Mouse (Mus musculus) ovary, postnatal 36 days (tissue): ENCODE results near the gene Cryba4.
A peak's percentile ranks its signal among the peaks of the same experiment; 100 is the strongest.

ENCODE experiments used
- DNase-seq: peaks from one replicate; pipeline ENCODE4 v3.0.0; 2022; ENCODE audit warnings: low spot score, mixed read lengths

Gene Cryba4

GRCm38 (mm10) chr5:112265515-112265914 is 13.2 kb upstream of the Cryba4 start:
- DNase-seq = no peak

- DNase-seq = no peak
These were observed 12.8 kb upstream of the Cryba4 start for GRCm38 (mm10) chr5:112265110-112265509.

DNA sequence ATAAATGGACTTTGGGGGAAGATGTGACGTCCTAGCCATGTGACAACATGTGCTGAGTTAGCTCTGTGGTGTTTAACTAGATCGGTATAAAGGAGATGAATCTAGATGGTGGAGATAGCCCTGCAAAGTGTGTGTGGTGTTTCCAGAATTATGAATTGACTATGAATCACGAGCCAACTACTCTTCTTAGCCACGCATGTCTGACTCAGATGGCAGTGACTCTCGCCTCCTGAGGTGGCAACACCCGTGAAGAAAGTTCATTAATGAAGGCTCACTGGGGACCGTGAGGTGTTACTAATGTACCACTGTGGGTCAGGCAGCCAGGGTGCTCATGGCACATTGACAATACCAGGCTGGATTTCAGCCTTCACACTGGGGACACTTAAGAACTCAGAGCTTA is 11.8 kb upstream of the Cryba4 start:
- no peak for DNase-seq

DNA sequence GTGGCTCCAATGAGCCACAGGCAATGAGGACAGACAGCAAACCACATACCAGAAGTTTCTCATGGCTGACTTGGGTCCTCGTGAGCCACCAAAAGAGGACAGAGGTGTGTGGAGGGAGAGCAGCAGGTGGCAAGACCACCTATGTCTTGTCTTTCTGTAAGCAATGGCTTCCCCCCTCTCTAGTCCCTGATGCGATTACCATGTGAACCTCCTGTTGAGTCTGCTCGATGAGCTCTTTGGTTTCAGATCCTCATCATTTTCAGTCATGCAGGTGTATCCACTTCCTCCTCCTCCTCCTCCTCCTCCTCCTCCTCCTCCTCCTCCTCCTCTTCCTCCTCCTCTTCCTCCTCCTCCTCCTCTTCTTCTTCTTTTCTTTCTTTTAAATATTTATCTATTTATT is 8.5 kb upstream of the Cryba4 start:
- no peak for DNase-seq

DNA sequence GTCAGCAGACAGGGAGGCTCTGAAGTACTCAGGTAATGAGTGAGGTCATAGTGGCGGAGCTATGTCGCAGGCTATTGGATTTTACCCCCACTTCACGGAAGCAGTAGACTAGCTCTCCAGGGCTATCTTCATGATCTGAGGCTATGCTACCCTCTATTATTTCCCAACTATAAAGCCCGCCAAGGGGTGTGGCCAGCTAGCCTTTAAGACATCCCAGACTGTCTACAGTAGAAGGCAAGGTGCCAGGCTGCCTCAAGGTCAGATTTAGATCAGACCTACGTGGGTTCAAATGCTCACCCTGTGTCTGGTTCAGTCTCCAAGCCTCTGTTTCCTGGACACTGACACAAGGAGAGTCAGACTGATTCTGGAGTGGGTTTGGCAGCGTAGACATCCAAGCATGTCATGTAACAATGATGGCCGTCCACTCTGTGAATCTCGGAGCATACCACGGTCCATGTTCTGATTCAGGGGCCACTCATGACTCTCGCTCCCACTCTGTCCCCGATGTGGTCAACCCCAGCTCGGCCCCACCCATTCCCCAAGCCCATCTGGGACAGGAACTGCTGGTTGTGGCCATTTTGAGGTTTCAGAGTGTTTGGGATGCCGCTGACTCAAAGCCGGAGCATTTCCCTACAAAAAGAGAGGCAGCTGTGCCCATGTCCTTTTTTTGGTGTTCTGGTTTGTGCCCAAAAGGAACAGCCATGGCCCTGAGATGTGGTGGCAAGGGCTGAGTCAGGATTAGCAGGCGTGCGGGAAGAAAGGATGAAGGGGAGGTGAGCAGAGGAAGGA is 7.7 kb upstream of the Cryba4 start:
- DNase-seq = no peak

GRCm38 (mm10) chr5:112257896-112258295 is 5.6 kb upstream of the Cryba4 start:
- no peak for DNase-seq

- no peak for DNase-seq
These were observed 4.1 kb upstream of the Cryba4 start for GRCm38 (mm10) chr5:112256457-112256856.

DNA sequence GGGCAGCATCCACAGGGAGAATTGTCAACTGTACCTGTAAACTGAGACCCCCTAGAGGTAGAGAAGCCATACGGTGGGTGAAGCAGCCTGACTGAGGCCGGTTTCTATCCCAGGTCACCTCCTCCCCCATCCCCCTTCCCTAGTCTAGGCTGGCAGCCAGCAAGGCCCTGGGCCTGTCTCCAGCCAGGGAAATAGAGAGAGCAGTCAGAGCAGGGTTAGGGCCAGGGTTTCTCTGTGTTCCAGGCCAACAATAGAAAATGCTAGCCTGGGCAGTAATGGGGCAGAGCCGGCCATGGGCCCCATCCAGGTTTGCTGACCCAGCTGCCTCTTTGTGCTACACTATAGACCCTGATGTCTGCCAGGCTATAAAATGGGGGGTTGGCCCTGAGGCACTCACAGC is 3.1 kb upstream of the Cryba4 start, which contains the start of gene Crybb1:
Gene Crybb1 (plus strand): TSS at position 390 of the 400 bp plus-strand sequence.
- peak; percentile 73 for DNase-seq

DNA sequence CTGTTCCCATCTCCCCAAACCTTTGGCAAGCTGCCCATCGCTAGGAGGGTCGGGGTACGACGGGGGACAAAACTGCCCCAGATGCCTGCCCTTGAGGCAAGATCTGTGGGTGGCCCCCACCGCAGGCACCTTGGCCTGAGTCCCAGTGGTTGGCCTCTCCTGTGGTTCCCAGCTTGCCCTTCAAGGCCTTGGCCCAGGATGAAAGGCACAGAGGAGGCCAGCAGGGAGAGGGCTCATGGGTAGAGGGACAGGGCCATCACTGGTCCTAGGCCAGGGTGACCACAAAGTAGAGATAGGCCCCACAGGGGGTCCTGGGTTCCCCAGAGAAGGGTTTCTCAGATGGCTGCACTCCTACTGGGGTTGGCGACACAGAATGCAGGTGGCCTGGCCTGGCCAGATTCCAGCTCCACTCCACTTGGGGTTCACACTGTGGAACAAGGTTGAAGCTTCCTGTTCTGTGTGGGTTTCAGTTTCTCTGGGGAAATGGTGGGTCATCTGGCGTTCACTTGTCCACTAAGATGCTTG is 2.0 kb upstream of the Cryba4 start:
- DNase-seq = peak; percentile 85

DNA sequence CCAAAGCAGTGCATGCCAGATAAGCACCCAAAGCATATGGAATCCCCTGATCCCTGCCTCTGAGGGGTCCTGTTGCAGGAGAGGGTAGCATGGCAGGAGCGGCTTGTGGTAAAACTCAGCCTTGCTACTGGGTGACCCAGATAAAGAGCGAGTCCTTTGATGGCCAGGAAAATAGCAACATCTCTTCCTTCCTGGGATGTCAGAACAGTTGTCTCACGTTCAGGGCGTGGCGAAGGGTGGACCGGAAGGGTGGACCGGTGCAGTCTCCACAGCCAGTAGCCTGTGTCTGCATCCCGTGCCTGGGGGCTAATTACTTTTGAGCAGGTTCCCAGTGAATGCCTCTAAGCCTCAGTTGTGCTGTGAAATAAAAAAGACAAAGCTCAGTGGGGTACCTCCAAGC is 851 bp upstream of the Cryba4 start:
- no peak for DNase-seq

DNA sequence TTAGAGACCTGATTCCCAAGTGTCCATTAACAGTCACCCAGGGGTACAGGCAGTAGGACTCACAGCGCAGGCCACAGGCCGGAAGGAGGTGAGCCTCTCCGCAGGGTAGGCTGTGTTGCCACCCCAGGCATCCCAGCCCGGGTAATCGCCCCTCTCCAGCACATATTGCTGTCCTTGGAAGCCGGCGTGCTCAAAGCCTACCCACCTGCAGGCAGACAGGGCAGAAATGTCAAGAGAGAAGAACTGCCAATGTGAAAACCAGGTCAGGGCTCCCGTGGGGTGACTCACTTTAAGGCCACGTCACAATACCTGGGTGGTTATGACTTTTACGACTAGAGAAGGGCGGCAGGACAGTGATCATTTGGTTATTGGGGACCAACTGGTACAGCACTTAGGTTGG is 3.2 kb downstream of the Cryba4 start:
- no peak for DNase-seq

DNA sequence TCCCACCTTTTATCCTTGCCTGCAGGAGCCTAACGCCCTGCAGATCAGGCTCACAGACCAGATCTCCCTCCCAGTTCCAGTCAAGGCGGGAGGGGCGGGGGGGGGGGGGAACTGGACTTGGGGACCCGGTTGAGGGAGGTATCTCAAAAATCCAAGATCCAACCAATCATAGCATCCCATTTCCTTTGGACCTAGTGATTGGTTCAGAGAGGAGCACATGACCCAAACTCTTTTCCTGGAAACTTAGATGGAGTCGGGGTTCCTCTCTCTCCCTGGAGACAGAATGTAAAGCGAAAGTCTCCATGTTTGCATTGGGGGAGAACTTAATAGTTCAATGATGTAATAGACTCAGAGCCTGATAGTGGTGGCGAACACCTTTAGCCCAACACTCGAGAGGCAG is 4.9 kb downstream of the Cryba4 start:
- DNase-seq = no peak

- no peak for DNase-seq
These were observed 7.3 kb downstream of the Cryba4 start for GRCm38 (mm10) chr5:112244890-112245615.

- DNase-seq = no peak
These were observed 8.1 kb downstream of the Cryba4 start for GRCm38 (mm10) chr5:112244275-112244562.

- DNase-seq = no peak
These were observed 8.6 kb downstream of the Cryba4 start for GRCm38 (mm10) chr5:112243539-112244274.

GRCm38 (mm10) chr5:112243041-112243440 is 9.3 kb downstream of the Cryba4 start:
- DNase-seq = no peak

GRCm38 (mm10) chr5:112242361-112242778 is 9.9 kb downstream of the Cryba4 start:
- DNase-seq = no peak

DNA sequence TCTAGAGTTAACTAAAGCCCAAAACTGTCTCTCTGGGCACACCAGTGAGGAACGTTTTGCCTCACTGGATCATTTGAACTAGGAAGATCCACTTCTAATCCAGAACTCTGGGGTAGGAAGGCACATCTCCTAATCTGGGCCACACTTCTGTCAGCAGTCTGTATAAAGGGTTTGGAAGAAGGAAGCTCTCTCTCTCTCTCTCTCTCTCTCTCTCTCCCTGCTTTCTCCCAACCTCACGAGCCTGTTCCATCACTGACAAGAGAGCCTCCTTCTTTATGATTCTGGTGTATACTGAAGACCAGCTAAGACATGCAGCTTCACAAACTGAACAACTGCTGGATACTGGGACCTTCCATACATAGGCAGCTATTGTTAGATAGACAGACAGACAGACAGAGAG is 10.5 kb downstream of the Cryba4 start:
- DNase-seq = no peak

GRCm38 (mm10) chr5:112240761-112241160 is 11.6 kb downstream of the Cryba4 start:
- peak; percentile 84 for DNase-seq

GRCm38 (mm10) chr5:112238781-112239482 is 13.4 kb downstream of the Cryba4 start:
- DNase-seq = no peak

DNA sequence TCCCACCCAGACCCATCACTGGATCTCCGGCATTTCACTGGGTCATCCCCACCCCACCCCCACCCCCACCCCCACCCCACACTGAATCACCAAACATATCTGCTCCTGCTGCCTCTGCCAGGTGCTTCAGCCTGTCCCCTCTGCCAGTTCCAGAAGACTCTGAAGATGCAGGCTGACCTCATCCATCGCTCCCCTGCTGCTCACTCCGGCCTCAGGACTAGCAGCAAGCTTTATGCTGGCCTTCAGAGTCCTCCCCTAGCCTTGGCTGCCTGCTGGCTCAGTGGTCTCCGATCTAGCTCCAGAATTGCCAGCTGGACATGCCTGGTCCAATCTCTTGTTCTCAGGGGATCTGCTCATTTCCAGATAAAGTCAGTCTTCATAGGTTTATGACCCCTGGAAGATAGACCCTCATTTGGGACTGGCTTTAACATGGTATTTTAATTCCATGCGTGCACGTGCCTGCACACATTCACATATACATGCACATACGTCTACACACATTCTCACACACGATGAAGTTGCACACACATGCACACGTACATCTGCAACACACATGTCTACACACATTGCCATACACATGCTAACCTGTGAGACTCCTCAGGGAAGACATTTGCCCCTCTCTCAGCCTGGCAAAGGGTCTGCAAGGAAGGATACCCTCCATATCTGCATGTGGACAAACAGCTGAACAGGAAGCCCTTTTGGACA is 14.3 kb downstream of the Cryba4 start:
- DNase-seq = no peak
